32 mouse cellular contexts compared by ENCODE assay signal in the genomic region with DNA sequence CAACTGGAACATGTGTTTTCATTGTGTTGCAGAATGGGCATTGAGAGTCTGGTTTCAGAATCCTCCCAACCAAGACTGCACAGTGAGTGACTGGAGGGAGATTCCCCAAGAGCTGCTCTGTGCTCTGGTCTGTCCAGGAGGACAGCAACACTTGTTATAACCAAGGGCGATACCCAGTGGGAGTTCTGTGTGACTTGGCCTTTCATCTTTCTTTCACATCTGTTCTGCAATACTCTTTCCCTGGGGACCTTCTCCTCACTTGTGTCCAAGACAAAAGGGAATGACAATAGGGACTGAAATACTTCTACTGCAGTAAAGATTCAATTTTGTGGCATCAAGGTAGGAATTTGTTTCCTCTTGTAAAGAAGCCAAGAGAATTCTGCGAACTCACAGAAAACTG. TPM values are rescaled to one million over a fixed set of nuclear protein-coding genes. Genes with fewer than 3 reads are reported as not detected.
"Had no signal": no experiment of that assay in that cellular context is flagged by ENCODE, and none has a peak within 500 bp of the region (broad histone marks: within the 10 kb centered on the region; RNA-seq: fewer than 3 reads in every experiment).

A gene (minus strand): TSS at position 101 of the 400 bp plus-strand sequence.

- H3K4me3 ChIP-seq: heart, embryonic 10.5 days; heart, embryonic 12.5 days; hindbrain, embryonic 10.5 days; hindbrain, embryonic 12.5 days; intestine, embryonic 15.5 days; left cerebral cortex, adult 2 months; limb, embryonic 10.5 days; limb, embryonic 12.5 days; liver, embryonic 13.5 days; liver, embryonic 15.5 days had no signal

- DNase-seq: gastrocnemius, postnatal 10 days; gastrocnemius, postnatal 25 days; heart, adult 18-20 months; heart, postnatal 10 days; heart, postnatal 4 days; kidney, adult 18-20 months; kidney, adult 8-10 months; kidney, postnatal 10 days; kidney, postnatal 25 days; liver; liver, embryonic 13.5 days; liver, postnatal 0 days had no signal

- H3K27me3 ChIP-seq: heart, embryonic 12.5 days; hindbrain, embryonic 12.5 days; intestine, embryonic 15.5 days; limb, embryonic 12.5 days; liver, embryonic 13.5 days; liver, embryonic 15.5 days had no signal

- H3K4me1 ChIP-seq: heart, embryonic 10.5 days; heart, embryonic 12.5 days; hindbrain, embryonic 10.5 days; hindbrain, embryonic 12.5 days; intestine, embryonic 15.5 days; limb, embryonic 10.5 days; limb, embryonic 12.5 days; liver, embryonic 13.5 days; liver, embryonic 15.5 days had no signal

- H3K27ac ChIP-seq: heart, embryonic 10.5 days; hindbrain, embryonic 10.5 days; hindbrain, embryonic 12.5 days; hindbrain, embryonic 14.5 days; intestine, embryonic 15.5 days; left cerebral cortex, adult 2 months; limb, embryonic 10.5 days; limb, embryonic 12.5 days; liver, embryonic 13.5 days; liver, embryonic 15.5 days had no signal

RNA-seq across cellular contexts. Expression of the gene that starts here (rescaled TPM):
- polyA plus RNA-seq: heart, embryonic 10.5 days; heart, embryonic 12.5 days; heart, embryonic 14.5 days; heart, embryonic 16.5 days; hindbrain, embryonic 10.5 days; hindbrain, embryonic 12.5 days; hindbrain, embryonic 14.5 days; hindbrain, embryonic 16.5 days; inflammation-experienced regulatory T-cells, adult 6 months; intestine, embryonic 15.5 days; intestine, postnatal 0 days; kidney, embryonic 14.5 days; kidney, embryonic 16.5 days; large intestine, adult 2 months; limb, embryonic 10.5 days; limb, embryonic 12.5 days; limb, embryonic 14.5 days; liver, embryonic 11.5 days; liver, embryonic 13.5 days; liver, embryonic 15.5 days; liver, postnatal 0 days had no signal
